Mouse (Mus musculus) heart, embryonic 11.5 days (tissue): ENCODE results near the gene Ctdsp1. TPM values are rescaled to one million over a fixed set of nuclear protein-coding genes. Genes with fewer than 3 reads are reported as not detected.

Experiments used
- ATAC-seq: fragments of 200-750 bp; cut with Nextera tagmentation; replicated peaks from 2 replicates; pipeline ENCODE4 v1.8.0; 2017; ENCODE audit warnings: moderate library complexity; ENCODE audit not compliant: insufficient number of reproducible peaks, low FRiP score, low TSS enrichment
- H3K27ac ChIP-seq: fragments of 300-500 bp; sonication (generic); 2 replicates; pipeline ENCODE4 v1.5.1; 2014; ENCODE audit warnings: mild to moderate bottlenecking, low read depth, low read length
- H3K27me3 ChIP-seq: fragments of 300-500 bp; sonication (generic); 2 replicates; pipeline ENCODE4 v1.6.1; 2014; ENCODE audit warnings: mild to moderate bottlenecking, low read length, mixed read lengths; ENCODE audit not compliant: control insufficient read depth, insufficient read depth
- H3K36me3 ChIP-seq: fragments of 300-500 bp; sonication (generic); 2 replicates; pipeline ENCODE4 v1.6.1; 2014; ENCODE audit warnings: mild to moderate bottlenecking, low read length, moderate library complexity, mixed read lengths; ENCODE audit not compliant: control insufficient read depth, insufficient read depth
- H3K4me1 ChIP-seq: fragments of 300-500 bp; sonication (generic); 2 replicates; pipeline ENCODE4 v1.6.1; 2014; ENCODE audit warnings: low read length; ENCODE audit not compliant: control insufficient read depth, insufficient read depth
- H3K4me2 ChIP-seq: fragments of 300-500 bp; sonication (generic); 2 replicates; pipeline ENCODE4 v1.6.1; 2014; ENCODE audit warnings: mild to moderate bottlenecking, moderate library complexity
- H3K4me3 ChIP-seq: fragments of 300-500 bp; sonication (generic); 2 replicates; pipeline ENCODE4 v1.5.1; 2014; ENCODE audit warnings: low read depth, low read length
- H3K9ac ChIP-seq: fragments of 300-500 bp; sonication (generic); 2 replicates; pipeline ENCODE4 v1.6.1; 2014; ENCODE audit warnings: mild to moderate bottlenecking, low read depth, low read length, moderate library complexity
- H3K9me3 ChIP-seq: fragments of 300-500 bp; sonication (generic); replicated peaks from 2 replicates; pipeline ENCODE4 v1.6.1; 2016; ENCODE audit warnings: low read length; ENCODE audit not compliant: control insufficient read depth
- WGBS: fragments of 180-500 bp; shearing (Covaris S2); extraction: QIAGEN DNeasy Blood & Tissue Kit; methylation state at CpG from one replicate; pipeline ENCODE4 v1.1.7; 2014; ENCODE audit not compliant: insufficient replicate concordance; 5-methylcytosine and 5-hydroxymethylcytosine counted together
- polyA plus RNA-seq: library from polyadenylated mRNA; unstranded; fragments of >200 nt; fragmentation: Nextera tagmentation; extraction: Ambion mirVana; gene quantifications from 2 replicates; pipeline ENCODE4 v1.2.1, GENCODE M21; 2014

Gene Ctdsp1
- polyA plus RNA-seq, 1 experiment from 2014 or later = 59.6 TPM

- WGBS = 7% methylated on average over 34 of the region's 34 CpGs
- ATAC-seq = 0 out of 2 replicates have a peak, but pooled peaks have one; percentile 67
Measured at GRCm38 (mm10) chr1:74367886-74368645, 23.2 kb upstream of the Ctdsp1 start.

GRCm38 (mm10) chr1:74370040-74370439 lies 21.3 kb upstream of the Ctdsp1 start:
- no peak overlapping the region for H3K9ac ChIP-seq
- H3K27me3 ChIP-seq = no peaks in the 10 kb centered on the region
- H3K27ac ChIP-seq = no peak overlapping the region
- 43% methylated on average over 4 of the region's 4 CpGs for WGBS
- H3K4me3 ChIP-seq = no peak overlapping the region
- no peak overlapping the region for H3K4me2 ChIP-seq
- peaks cover 4% of the 10 kb centered on the region for H3K4me1 ChIP-seq
- no peaks in the 10 kb centered on the region for H3K9me3 ChIP-seq
- ATAC-seq = no peak
- no peaks in the 10 kb centered on the region for H3K36me3 ChIP-seq

More at GRCm38 (mm10) chr1:74367886-74368645, 23.2 kb upstream of the Ctdsp1 start:
- Histone ChIP-seq H3K9ac (peak overlapping the region; percentile 58), H3K9me3 (no peaks in the 10 kb centered on the region), H3K27me3 (no peaks in the 10 kb centered on the region), H3K27ac (no peak overlapping the region), H3K4me2 (peak overlapping the region; percentile 73), H3K4me1 (peaks cover 4% of the 10 kb centered on the region), H3K36me3 (no peaks in the 10 kb centered on the region), H3K4me3 (peak overlapping the region; percentile 43)

GRCm38 (mm10) chr1:74373372-74373771 lies 17.9 kb upstream of the Ctdsp1 start:
- 69% methylated on average over 4 of the region's 4 CpGs for WGBS
- Histone ChIP-seq H3K27me3 (no peaks in the 10 kb centered on the region), H3K9me3 (no peaks in the 10 kb centered on the region), H3K4me1 (no peaks in the 10 kb centered on the region), H3K36me3 (no peaks in the 10 kb centered on the region), H3K4me3 (no peak overlapping the region), H3K4me2 (no peak overlapping the region), H3K9ac (no peak overlapping the region), H3K27ac (no peak overlapping the region)
- ATAC-seq = no peak

- H3K9me3 ChIP-seq = no peaks in the 10 kb centered on the region
- no peaks in the 10 kb centered on the region for H3K36me3 ChIP-seq
- no peak within 1 kb of the TSS for H3K27ac ChIP-seq
- H3K4me2 ChIP-seq = no peak within 1 kb of the TSS
- H3K9ac ChIP-seq = no peak within 1 kb of the TSS
- no peak within 1 kb of the TSS for H3K4me3 ChIP-seq
- 71% methylated on average over 8 of the region's 8 CpGs for WGBS
- H3K27me3 ChIP-seq = no peaks in the 10 kb centered on the region
- no peak for ATAC-seq
- no peaks in the 10 kb centered on the region for H3K4me1 ChIP-seq
Measured at GRCm38 (mm10) chr1:74374980-74375379, 16.3 kb upstream of the Ctdsp1 start, which contains the start of gene Slc11a1. TSS of gene Slc11a1 (plus strand) at chr1:74375195.

GRCm38 (mm10) chr1:74375561-74375960 lies 15.7 kb upstream of the Ctdsp1 start:
- H3K9ac ChIP-seq = no peak overlapping the region
- no peak for ATAC-seq
- no peak overlapping the region for H3K4me3 ChIP-seq
- H3K36me3 ChIP-seq = no peaks in the 10 kb centered on the region
- WGBS = 75% methylated on average over 10 of the region's 10 CpGs
- no peak overlapping the region for H3K27ac ChIP-seq
- H3K9me3 ChIP-seq = no peaks in the 10 kb centered on the region
- H3K27me3 ChIP-seq = no peaks in the 10 kb centered on the region
- H3K4me1 ChIP-seq = no peaks in the 10 kb centered on the region
- no peak overlapping the region for H3K4me2 ChIP-seq

- no peak overlapping the region for H3K9ac ChIP-seq
- H3K9me3 ChIP-seq = no peaks in the 10 kb centered on the region
- H3K4me1 ChIP-seq = no peaks in the 10 kb centered on the region
- no peaks in the 10 kb centered on the region for H3K36me3 ChIP-seq
- no peak overlapping the region for H3K27ac ChIP-seq
- H3K4me3 ChIP-seq = no peak overlapping the region
- H3K27me3 ChIP-seq = no peaks in the 10 kb centered on the region
- ATAC-seq = no peak
- no peak overlapping the region for H3K4me2 ChIP-seq
- 79% methylated on average over 4 of the region's 4 CpGs for WGBS
Measured at GRCm38 (mm10) chr1:74376396-74376795, 14.9 kb upstream of the Ctdsp1 start.

- H3K36me3 ChIP-seq = no peaks in the 10 kb centered on the region
- H3K27me3 ChIP-seq = no peaks in the 10 kb centered on the region
- no peak overlapping the region for H3K27ac ChIP-seq
- H3K4me3 ChIP-seq = no peak overlapping the region
- H3K4me1 ChIP-seq = no peaks in the 10 kb centered on the region; the same call in 1 of the 2 replicates
- no peaks in the 10 kb centered on the region for H3K9me3 ChIP-seq
- no peak for ATAC-seq
- no peak overlapping the region for H3K4me2 ChIP-seq
- 75% methylated on average over 7 of the region's 7 CpGs for WGBS
- no peak overlapping the region for H3K9ac ChIP-seq
Measured at GRCm38 (mm10) chr1:74379058-74379504, 12.2 kb upstream of the Ctdsp1 start.

GRCm38 (mm10) chr1:74380484-74380883 lies 10.8 kb upstream of the Ctdsp1 start:
- H3K4me2 ChIP-seq = no peak overlapping the region
- H3K36me3 ChIP-seq = no peaks in the 10 kb centered on the region
- H3K9ac ChIP-seq = no peak overlapping the region
- no peak overlapping the region for H3K27ac ChIP-seq
- H3K27me3 ChIP-seq = no peaks in the 10 kb centered on the region
- H3K4me1 ChIP-seq = no peaks in the 10 kb centered on the region; the same call in 1 of the 2 replicates
- H3K9me3 ChIP-seq = no peaks in the 10 kb centered on the region
- WGBS = 80% methylated on average over 5 of the region's 5 CpGs
- no peak overlapping the region for H3K4me3 ChIP-seq
- ATAC-seq = no peak

- Histone ChIP-seq H3K9ac (no peak overlapping the region), H3K27me3 (no peaks in the 10 kb centered on the region), H3K4me2 (no peak overlapping the region), H3K4me1 (no peaks in the 10 kb centered on the region; the same call in 1 of the 2 replicates), H3K4me3 (no peak overlapping the region), H3K27ac (no peak overlapping the region), H3K9me3 (no peaks in the 10 kb centered on the region), H3K36me3 (no peaks in the 10 kb centered on the region)
- WGBS = 83% methylated on average over 10 of the region's 10 CpGs
- no peak for ATAC-seq
Measured at GRCm38 (mm10) chr1:74381588-74382021, 9.7 kb upstream of the Ctdsp1 start.
